Mouse (Mus musculus) retina, postnatal 1 day (tissue): ENCODE data around the gene Ccni.
A peak's percentile ranks its signal among the peaks of the same experiment; 100 is the strongest.

Experiments
- DNase-seq: peaks from one replicate; pipeline ENCODE4 v3.0.0-alpha.2; 2012

The Ccni gene

GRCm38 (mm10) chr5:93206109-93207005 is at the start of gene Ccni, which contains the start of gene 2010109A12Rik:
Gene Ccni, minus strand, starts transcription at chr5:93206495.
Gene 2010109A12Rik, plus strand, starts transcription at chr5:93206518.
- peak; percentile 98 for DNase-seq

- DNase-seq, result no peak
Measured at GRCm38 (mm10) chr5:93255759-93256265, 49.5 kb upstream of the Ccni start.

DNA sequence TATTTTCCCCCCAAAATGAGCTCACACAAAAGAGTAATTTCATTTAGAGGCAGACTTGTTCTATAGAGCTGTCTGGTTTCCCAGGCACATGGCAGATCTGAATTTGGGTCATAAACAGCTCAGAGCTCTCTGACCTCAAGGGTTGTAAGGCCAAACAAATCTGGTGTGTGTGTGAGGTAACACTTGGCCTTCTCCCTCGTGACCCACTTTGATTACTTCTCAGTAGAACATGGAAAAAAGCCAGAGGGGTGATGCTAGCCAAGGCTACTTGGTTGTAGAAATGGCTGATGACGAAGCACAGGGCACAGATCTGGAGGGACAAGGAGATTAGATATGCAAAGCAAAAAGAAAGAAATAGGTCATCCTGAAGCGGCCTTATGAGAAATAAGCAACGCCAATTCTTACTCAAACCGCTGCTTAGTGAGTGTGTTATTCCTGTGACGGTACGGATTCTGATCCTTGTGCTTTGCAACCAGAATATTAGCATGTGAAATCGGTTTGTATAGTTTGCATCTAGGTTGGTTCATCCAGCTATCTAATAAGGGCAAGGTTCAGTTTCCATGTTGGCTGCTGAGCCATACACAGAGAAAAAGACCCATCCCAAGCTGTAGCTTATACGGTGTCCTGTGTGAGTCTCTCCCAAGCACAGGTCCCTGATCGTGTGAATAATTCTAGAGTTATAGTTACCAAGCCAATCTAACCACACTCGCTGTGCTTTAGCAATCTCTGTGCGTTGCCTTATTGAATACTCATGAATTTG is 44.9 kb upstream of the Ccni start:
- peak; percentile 34 for DNase-seq

DNA sequence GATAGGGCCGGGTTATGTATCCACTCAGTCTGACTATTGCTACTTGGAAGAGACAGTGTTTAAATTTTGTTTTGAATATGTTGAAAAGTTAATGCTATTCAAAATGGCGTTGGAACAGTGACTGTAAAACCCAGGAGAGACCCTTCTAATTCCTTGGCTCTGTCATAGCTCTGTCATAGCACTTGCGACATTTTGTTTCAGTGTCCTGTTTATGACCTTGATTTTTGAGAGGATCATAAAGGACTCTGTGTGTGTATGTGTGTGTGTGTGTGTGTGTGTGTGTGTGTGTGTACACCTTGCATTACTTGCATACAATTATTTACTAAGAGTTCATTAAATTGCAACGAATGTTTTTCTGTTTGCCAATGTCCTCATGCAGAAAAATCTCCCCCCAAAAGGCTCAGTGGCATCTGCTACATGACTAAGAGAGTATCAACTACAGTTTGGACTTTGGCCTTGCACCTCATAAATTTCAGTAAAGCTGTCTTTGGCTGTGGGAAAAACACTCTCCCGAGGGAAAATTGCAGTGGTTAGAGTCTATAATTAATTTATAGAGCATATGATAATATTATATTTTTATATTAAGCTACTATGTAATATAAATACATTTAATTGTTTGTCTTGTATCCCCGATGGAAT is 43.8 kb upstream of the Ccni start:
- DNase-seq, result no peak

- DNase-seq, result no peak
Measured at GRCm38 (mm10) chr5:93245280-93245679, 39.0 kb upstream of the Ccni start.

DNA sequence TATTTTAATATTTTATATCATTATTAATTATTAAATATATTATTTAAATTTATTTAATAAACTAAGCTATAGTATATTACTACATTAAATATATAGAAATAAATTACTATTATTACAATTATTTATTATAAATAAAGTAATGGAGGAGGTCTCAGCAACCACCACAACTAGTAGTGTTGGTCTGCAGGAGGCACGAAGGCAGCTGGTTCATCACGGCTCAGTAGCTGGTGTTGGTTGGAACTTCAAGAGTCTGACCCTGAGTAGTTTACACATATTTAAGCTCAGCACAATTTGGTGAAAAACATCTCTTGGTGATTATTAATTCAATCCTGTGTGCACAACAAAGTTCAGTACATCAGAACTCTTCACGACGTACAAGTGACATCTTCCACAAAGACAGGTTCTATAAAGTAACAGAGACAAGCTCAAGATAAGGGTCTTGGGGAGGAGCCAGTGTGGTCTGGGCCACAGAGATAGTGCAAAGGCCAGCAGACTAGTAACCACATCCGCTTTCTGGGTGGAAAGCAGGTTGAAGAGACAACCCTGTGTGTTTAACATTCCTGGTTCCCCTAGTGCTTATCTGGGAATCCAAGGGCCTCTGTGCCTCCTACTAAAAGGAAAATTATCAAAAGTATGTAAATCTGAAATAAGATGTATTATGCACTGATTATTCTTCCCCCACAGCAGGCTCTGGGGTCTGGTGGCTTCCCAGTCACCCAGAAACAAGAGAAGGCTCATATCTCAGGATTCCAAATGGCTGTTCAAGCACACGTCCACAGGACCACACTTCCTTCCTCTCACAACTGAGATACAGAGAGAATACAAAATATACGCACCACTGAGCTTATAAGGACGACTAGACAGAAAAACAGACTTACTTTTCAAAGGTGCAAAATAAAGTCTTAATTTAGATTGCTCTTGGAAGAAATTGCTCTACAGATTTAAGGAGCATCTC is 33.6 kb upstream of the Ccni start:
- DNase-seq, result no peak

GRCm38 (mm10) chr5:93236541-93236940 is 30.2 kb upstream of the Ccni start:
- no peak for DNase-seq

DNA sequence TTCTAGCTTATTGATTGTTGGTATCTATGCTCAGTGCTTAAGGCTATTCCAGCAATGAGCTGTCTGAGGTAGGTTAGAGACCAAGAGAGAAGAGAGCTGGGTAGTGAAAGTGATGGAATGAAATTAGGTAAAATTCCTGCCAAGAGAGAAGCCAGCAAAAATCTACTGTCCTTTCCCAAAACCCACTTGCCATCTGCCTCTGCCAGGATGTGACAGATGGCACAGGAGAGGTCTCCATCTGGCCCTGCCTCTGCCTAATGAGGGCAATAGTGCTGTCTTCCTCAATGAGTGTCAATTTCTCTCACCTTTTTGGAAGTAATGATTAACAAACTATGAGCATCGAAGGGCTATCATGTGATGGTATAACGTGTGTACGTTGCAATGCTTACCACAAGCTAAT is 29.6 kb upstream of the Ccni start:
- DNase-seq, result peak; percentile 40

GRCm38 (mm10) chr5:93234605-93235004 is 28.3 kb upstream of the Ccni start:
- no peak for DNase-seq

- peak; percentile 3 for DNase-seq
Measured at GRCm38 (mm10) chr5:93234130-93234529, 27.8 kb upstream of the Ccni start.

GRCm38 (mm10) chr5:93232838-93233237 is 26.5 kb upstream of the Ccni start:
- no peak for DNase-seq

GRCm38 (mm10) chr5:93231721-93232120 is 25.4 kb upstream of the Ccni start:
- DNase-seq, result no peak

DNA sequence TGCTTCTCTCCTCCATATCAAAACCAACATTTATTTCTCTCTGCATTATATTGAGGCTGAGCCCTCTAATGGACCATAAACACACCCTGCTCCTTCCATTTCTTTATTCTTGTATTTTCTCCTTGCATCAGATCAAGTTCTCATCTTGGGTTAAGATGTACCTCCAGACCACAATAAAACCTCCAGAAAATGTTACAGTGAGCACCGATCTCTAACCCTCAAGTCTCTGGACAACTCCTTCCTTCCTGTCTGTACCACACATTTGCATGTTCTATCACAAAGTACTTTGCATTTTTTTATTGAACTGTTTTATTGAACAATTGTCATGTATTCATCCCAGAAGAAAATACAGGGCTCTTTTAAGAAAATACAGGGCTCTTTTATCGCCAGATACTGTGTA is 23.2 kb upstream of the Ccni start:
- DNase-seq, result no peak

- no peak for DNase-seq
Measured at GRCm38 (mm10) chr5:93227157-93227556, 20.9 kb upstream of the Ccni start.

DNA sequence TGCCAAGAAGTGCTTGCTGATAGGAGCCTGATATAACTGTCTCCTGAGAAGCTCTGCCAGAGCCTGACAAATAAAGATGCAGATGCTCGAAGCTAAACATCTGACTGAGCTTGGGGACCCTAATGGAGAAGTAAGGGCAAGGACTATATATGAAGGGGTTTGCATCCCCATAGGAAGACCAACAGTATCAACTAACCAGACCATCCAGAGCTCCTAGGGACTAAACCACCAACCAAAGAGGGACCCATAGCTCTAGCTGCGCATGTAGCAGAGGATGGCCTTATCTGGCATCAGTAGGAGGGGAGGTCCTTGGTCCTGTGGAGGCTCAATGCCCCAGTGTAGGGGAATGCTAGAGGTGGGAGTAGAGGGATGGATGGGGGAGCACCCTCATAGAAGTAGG is 18.3 kb upstream of the Ccni start:
- DNase-seq, result no peak

DNA sequence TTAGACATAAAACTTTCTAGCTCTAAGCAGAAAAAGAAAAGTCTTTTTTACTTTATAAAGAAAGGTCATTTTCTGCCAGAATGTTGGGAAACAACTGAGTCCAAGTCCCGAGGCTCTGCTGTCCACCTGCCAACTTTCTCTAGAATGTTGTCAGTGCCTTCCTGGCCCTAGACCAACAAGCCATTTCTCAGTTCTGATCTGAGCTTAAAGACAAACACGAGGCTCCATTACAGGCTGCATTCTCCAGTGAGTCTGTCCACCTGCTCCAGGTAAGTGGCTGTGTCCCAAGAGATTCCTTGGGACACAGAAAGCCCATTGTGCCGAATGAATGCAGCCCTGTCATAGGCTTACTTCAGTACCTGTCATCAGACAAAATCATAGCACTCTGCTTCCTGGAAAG is 15.4 kb upstream of the Ccni start:
- no peak for DNase-seq

GRCm38 (mm10) chr5:93218375-93218774 is 12.1 kb upstream of the Ccni start:
- DNase-seq, result no peak

GRCm38 (mm10) chr5:93207555-93207954 is 1.3 kb upstream of the Ccni start:
- DNase-seq, result no peak

GRCm38 (mm10) chr5:93207006-93207348 is 682 bp upstream of the Ccni start:
- DNase-seq, result no peak

DNA sequence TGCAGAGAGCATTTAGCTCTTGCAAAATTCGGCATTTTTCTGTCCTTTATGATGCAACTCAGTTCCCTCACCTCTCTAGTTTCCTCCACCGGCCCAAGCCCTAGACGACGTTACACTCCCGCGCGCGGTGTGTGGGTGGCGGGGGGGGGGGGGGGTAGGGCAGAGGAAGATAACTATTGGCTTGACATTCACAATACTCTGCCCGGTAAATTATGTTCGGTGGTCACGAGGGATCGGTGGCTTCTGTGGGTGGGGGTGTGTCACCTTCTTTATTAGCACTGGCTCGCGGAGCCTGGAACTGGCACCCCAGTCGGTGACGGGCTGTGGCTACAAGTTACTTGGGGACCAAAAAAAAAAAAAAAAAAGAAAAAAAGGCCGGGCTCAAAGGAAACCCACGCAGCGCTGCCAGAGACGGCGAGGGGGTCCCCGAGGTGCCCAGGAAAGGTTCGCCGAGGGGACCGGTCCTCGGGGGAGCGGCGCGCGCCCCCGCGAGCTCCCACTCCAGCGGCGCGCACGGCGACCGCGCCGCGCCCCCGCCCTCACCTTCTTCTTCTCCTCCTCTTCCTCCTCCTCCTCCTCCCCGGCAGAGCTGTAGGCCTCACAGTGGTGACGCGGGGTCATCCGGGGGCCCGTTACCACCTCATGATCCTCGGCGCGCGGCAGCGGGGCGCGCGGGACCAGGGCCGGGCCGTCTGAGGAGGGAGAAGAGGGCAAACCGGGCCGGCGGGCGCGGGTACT is 755 bp downstream of the Ccni start:
- peak; percentile 71 for DNase-seq

DNA sequence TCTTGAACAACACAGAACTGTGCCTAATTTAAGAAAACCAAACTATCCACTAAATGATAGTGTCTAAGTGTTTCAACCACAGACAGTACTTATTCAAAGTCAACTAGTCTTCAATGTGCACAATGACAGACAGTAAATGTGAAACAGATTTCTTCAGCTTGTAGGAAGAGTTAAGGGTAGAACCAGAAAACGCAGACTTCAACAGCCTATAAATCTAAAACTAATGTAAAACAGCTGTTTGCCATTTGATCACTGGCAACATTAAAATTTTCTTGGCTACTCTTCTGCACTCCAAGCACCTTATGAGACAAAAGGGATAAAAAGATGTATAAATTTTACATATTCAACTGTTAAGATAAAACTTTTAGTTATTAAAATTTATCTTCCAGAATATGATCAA is 5.1 kb downstream of the Ccni start:
- no peak for DNase-seq

- no peak for DNase-seq
Measured at GRCm38 (mm10) chr5:93198232-93198631, 8.1 kb downstream of the Ccni start.
